Mouse (Mus musculus) liver, embryonic 14.5 days (tissue): ENCODE measurements at regions not wholly inside any gene's neighbourhood (a gene's known extent, or its start where the extent isn't known, plus 50 kb on each side); places are given as distances from the start of the nearest gene placed in this dataset.

ENCODE experiments used
- ATAC-seq: fragments of 200-750 bp; cut with Nextera tagmentation; 2 replicates; pipeline ENCODE4 v1.8.0; 2017; ENCODE audit warnings: moderate number of reproducible peaks, mild to moderate bottlenecking, moderate library complexity; ENCODE audit not compliant: insufficient read depth
- DNase-seq, 3 experiments: peaks; one replicate each; pipeline ENCODE4 v3.0.0-alpha.2; 2012 to 2013; ENCODE audit warnings: low read depth in 3 of 3, low spot score in 3 of 3
- H3K27ac ChIP-seq: fragments of 300-500 bp; sonication (generic); 2 replicates; pipeline ENCODE4 v1.5.1; 2014; ENCODE audit warnings: moderate library complexity, mild to moderate bottlenecking, control low read depth, inconsistent platforms
- H3K27me3 ChIP-seq: fragments of 300-500 bp; sonication (generic); 2 replicates; pipeline ENCODE4 v1.6.1; 2014; ENCODE audit warnings: mild to moderate bottlenecking, low read length, moderate library complexity; ENCODE audit not compliant: control insufficient read depth, insufficient read depth
- H3K36me3 ChIP-seq: fragments of 300-500 bp; sonication (generic); replicated peaks from 2 replicates; pipeline ENCODE4 v1.6.1; 2014; ENCODE audit warnings: low read depth; ENCODE audit not compliant: control insufficient read depth, insufficient read depth
- H3K4me1 ChIP-seq, 2 experiments: fragments of 200-500 bp in 1 of 2; fragments of 300-500 bp in 1 of 2; sonication (generic) in 1 of 2; replicated peaks; 2 replicates each; pipeline ENCODE4 v1.6.1; 2012 to 2014; ENCODE audit warnings: antibody characterized with exemption in 1 of 2, inconsistent platforms in 1 of 2, low read length in 1 of 2; ENCODE audit not compliant: control insufficient read depth in 2 of 2, insufficient read depth in 2 of 2
- H3K4me2 ChIP-seq: fragments of 300-500 bp; sonication (generic); 2 replicates; pipeline ENCODE4 v1.6.1; 2014; ENCODE audit warnings: low read depth, mild to moderate bottlenecking, control low read depth, moderate library complexity
- H3K4me3 ChIP-seq, 2 experiments: fragments of 200-500 bp in 1 of 2; fragments of 300-500 bp in 1 of 2; sonication (generic) in 1 of 2; 2 replicates each; pipeline ENCODE4 v1.5.1; 2012 to 2014; ENCODE audit warnings: low read depth in 2 of 2, low read length in 2 of 2, mild to moderate bottlenecking in 2 of 2, control low read depth in 1 of 2, inconsistent platforms in 1 of 2, moderate library complexity in 1 of 2; ENCODE audit not compliant: insufficient read depth in 1 of 2
- H3K9ac ChIP-seq: fragments of 300-500 bp; sonication (generic); replicated peaks from 2 replicates; pipeline ENCODE4 v1.6.1; 2014; ENCODE audit warnings: mild to moderate bottlenecking, control low read depth, moderate library complexity
- H3K9me3 ChIP-seq: fragments of 300-500 bp; sonication (generic); 2 replicates; pipeline ENCODE4 v1.6.1; 2016; ENCODE audit warnings: low read length, mixed read lengths; ENCODE audit not compliant: control insufficient read depth
- CTCF ChIP-seq: IDR thresholded peaks from 2 replicates; pipeline ENCODE4 v1.5.1; 2016; ENCODE audit warnings: antibody characterized with exemption, low read depth, control low read depth
- EP300 ChIP-seq: IDR thresholded peaks from 2 replicates; pipeline ENCODE4 v1.6.1; 2016; ENCODE audit warnings: antibody characterized with exemption, low read depth
- WGBS: fragments of 180-500 bp; shearing (Covaris S2); extraction: QIAGEN DNeasy Blood & Tissue Kit; methylation state at CpG from one replicate; pipeline ENCODE4 v1.1.7; 2014; ENCODE audit not compliant: insufficient replicate concordance; 5-methylcytosine and 5-hydroxymethylcytosine counted together

- no peak overlapping the region for H3K9ac ChIP-seq
- no peak overlapping the region for H3K27ac ChIP-seq
- no peaks in the 10 kb centered on the region for H3K4me1 ChIP-seq
- TF ChIP-seq EP300: no peak
- TF ChIP-seq CTCF: no peak
- DNase-seq: no peak
- H3K27me3 ChIP-seq: no peaks in the 10 kb centered on the region
- 72% methylated on average over 7 of the region's 7 CpGs for WGBS
- H3K36me3 ChIP-seq: no peaks in the 10 kb centered on the region
- no peak overlapping the region for H3K4me3 ChIP-seq
- no peak overlapping the region for H3K4me2 ChIP-seq
- ATAC-seq: no peak
- H3K9me3 ChIP-seq: no peaks in the 10 kb centered on the region
Observed at GRCm38 (mm10) chr17:88212121-88212520, 147.0 kb upstream of the Fbxo11 start.

DNA sequence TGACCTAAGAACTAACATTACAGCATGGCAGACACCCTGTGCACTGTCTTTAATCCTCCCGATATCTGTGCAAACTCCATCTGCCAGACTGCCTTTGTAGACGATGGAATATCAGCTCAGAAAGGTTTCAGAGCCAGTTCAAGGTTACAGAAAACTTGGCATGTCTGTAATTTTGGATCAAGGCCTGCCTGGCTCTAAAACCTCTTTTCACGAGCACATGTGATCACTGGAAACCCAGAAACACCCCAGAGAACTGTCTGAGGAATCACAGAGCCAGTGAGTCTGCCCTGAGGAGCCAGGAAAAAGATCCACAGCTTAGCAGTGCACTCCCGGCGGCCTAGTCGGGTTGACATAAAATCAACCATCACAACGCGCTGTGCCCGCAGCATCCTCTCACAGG lies 149.7 kb upstream of the Fbxo11 start:
- Histone ChIP-seq H3K36me3 (no peaks in the 10 kb centered on the region), H3K4me3 (no peak overlapping the region), H3K27me3 (no peaks in the 10 kb centered on the region), H3K9me3 (no peaks in the 10 kb centered on the region), H3K27ac (no peak overlapping the region), H3K4me1 (no peaks in the 10 kb centered on the region), H3K4me2 (no peak overlapping the region), H3K9ac (no peak overlapping the region)
- TF ChIP-seq CTCF: no peak
- no peak for TF ChIP-seq EP300
- DNase-seq (no peak), ATAC-seq (no peak)
- WGBS: 69% methylated on average over 9 of the region's 9 CpGs

- Histone ChIP-seq H3K4me2 (no peak overlapping the region), H3K27me3 (no peaks in the 10 kb centered on the region), H3K4me1 (0 out of 4 replicates have a peak, but pooled peaks cover 0 to 2% of the 10 kb centered on the region in 2 experiments), H3K9me3 (no peaks in the 10 kb centered on the region), H3K9ac (no peak overlapping the region), H3K36me3 (no peaks in the 10 kb centered on the region), H3K4me3 (no peak overlapping the region), H3K27ac (no peak overlapping the region)
- ATAC-seq (no peak), DNase-seq (no peak)
- TF ChIP-seq EP300: no peak
- TF ChIP-seq CTCF: no peak
- 59% methylated on average over 5 of the region's 5 CpGs for WGBS
Observed at GRCm38 (mm10) chr17:88222379-88222955, 157.4 kb upstream of the Fbxo11 start.

DNA sequence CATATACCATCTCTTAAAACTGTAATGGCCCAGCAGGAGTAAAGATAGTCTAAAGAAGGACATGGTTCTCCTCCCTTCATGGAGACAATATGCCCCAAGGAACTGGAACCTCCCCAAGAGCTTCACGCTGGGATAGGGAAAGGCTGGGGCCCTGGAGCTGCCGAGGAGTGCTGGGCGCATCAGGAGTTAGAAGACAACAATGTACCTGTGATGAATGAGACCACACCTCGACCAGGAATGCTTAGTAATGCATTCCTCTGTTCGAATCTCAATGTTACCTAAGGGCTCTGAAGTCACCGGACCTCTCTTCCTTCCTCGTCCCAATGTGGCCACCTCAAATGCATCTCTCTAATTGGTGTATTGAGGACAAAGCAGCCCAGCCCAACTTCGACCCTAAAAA lies 175.4 kb upstream of the Fbxo11 start:
- Histone ChIP-seq H3K4me1 (no peaks in the 10 kb centered on the region), H3K27ac (no peak overlapping the region), H3K9ac (no peak overlapping the region), H3K27me3 (no peaks in the 10 kb centered on the region), H3K9me3 (no peaks in the 10 kb centered on the region), H3K4me2 (no peak overlapping the region), H3K4me3 (no peak overlapping the region), H3K36me3 (no peaks in the 10 kb centered on the region)
- WGBS: 64% methylated on average over 8 of the region's 8 CpGs
- no peak for DNase-seq
- ATAC-seq: no peak
- TF ChIP-seq EP300: no peak
- no peak for TF ChIP-seq CTCF

GRCm38 (mm10) chr17:88248625-88249024 lies 183.5 kb upstream of the Fbxo11 start:
- Histone ChIP-seq H3K9ac (no peak overlapping the region), H3K27ac (no peak overlapping the region), H3K4me1 (no peaks in the 10 kb centered on the region; a peak in 1 of 4 replicates), H3K27me3 (no peaks in the 10 kb centered on the region), H3K36me3 (no peaks in the 10 kb centered on the region), H3K4me3 (no peak overlapping the region), H3K4me2 (no peak overlapping the region), H3K9me3 (no peaks in the 10 kb centered on the region)
- 29% methylated on average over 5 of the region's 5 CpGs for WGBS
- TF ChIP-seq EP300: no peak
- no peak for TF ChIP-seq CTCF
- no peak for ATAC-seq
- DNase-seq: no peak
